In genomic region chr12:110575926-110576325, GRCm38 (mm10) we compare ENCODE assay signal across 23 mouse cellular contexts.
"Had no signal": no experiment of that assay in that cellular context is flagged by ENCODE, and none has a peak within 500 bp of the region (broad histone marks: within the 10 kb centered on the region; RNA-seq: fewer than 3 reads in every experiment).

No protein-coding gene starts in this region.

- H3K4me2 ChIP-seq: heart, embryonic 12.5 days; hindbrain, embryonic 12.5 days; hindbrain, embryonic 14.5 days; intestine, embryonic 15.5 days; limb, embryonic 12.5 days; liver, embryonic 13.5 days; liver, embryonic 15.5 days had no signal

- H3K9ac ChIP-seq: heart, embryonic 12.5 days; hindbrain, embryonic 12.5 days; hindbrain, embryonic 14.5 days; intestine, embryonic 15.5 days; limb, embryonic 12.5 days; liver, embryonic 13.5 days; liver, embryonic 15.5 days had no signal

- H3K4me3 ChIP-seq: gastrocnemius, adult 2 months; heart, embryonic 10.5 days; heart, embryonic 12.5 days; hindbrain, embryonic 10.5 days; hindbrain, embryonic 12.5 days; intestine, embryonic 15.5 days; layer of hippocampus, adult 2 months; left cerebral cortex, adult 2 months; limb, embryonic 10.5 days; limb, embryonic 12.5 days; liver, embryonic 13.5 days; liver, embryonic 15.5 days had no signal

- H3K27me3 ChIP-seq: heart, embryonic 12.5 days; hindbrain, embryonic 12.5 days; intestine, embryonic 15.5 days; limb, embryonic 12.5 days; liver, embryonic 13.5 days; liver, embryonic 15.5 days had no signal

- H3K27ac ChIP-seq: gastrocnemius, adult 2 months; heart, embryonic 10.5 days; hindbrain, embryonic 10.5 days; hindbrain, embryonic 12.5 days; hindbrain, embryonic 14.5 days; intestine, embryonic 15.5 days; layer of hippocampus, adult 2 months; left cerebral cortex, adult 2 months; limb, embryonic 10.5 days; limb, embryonic 12.5 days; liver, embryonic 13.5 days; liver, embryonic 15.5 days had no signal

- H3K9me3 ChIP-seq: heart, embryonic 10.5 days; heart, embryonic 12.5 days; hindbrain, embryonic 10.5 days; hindbrain, embryonic 12.5 days; intestine, embryonic 15.5 days; limb, embryonic 10.5 days; limb, embryonic 12.5 days; liver, embryonic 13.5 days; liver, embryonic 15.5 days had no signal

- DNase-seq: gastrocnemius, adult 2 months; gastrocnemius, postnatal 10 days; gastrocnemius, postnatal 25 days; heart, adult 18-20 months; heart, postnatal 10 days; heart, postnatal 4 days; liver; liver, embryonic 13.5 days had no signal

- ATAC-seq: forebrain, embryonic 16.5 days; hindbrain, embryonic 16.5 days; inflammation-experienced regulatory T-cells, adult 6 months; intestine, embryonic 15.5 days; intestine, postnatal 0 days had no signal

- H3K4me1 ChIP-seq: heart, embryonic 10.5 days; heart, embryonic 12.5 days; hindbrain, embryonic 10.5 days; hindbrain, embryonic 12.5 days; intestine, embryonic 15.5 days; limb, embryonic 10.5 days; limb, embryonic 12.5 days; liver, embryonic 13.5 days; liver, embryonic 15.5 days had no signal
